Mouse (Mus musculus): ENCODE data around the gene Ndufa9.

Gene Ndufa9

GRCm38 (mm10) chr6:126848712-126849704, at the start of gene Ndufa9:
TSS of gene Ndufa9 (minus strand) at chr6:126849136.
- DNase-seq: peak; percentile 98

- no peak for DNase-seq
These were observed 28.2 kb upstream of the Ndufa9 start for GRCm38 (mm10) chr6:126877118-126877517.

- DNase-seq: no peak
These were observed 3.9 kb upstream of the Ndufa9 start, which contains the start of gene Akap3 for GRCm38 (mm10) chr6:126852881-126853280. TSS of gene Akap3 (plus strand) at chr6:126853098.

GRCm38 (mm10) chr6:126836628-126837027, 12.3 kb downstream of the Ndufa9 start:
- no peak for DNase-seq

- no peak for DNase-seq
These were observed 25.8 kb downstream of the Ndufa9 start for GRCm38 (mm10) chr6:126823087-126823486.

- DNase-seq: no peak
These were observed 32.6 kb downstream of the Ndufa9 start for GRCm38 (mm10) chr6:126816338-126816737.

- DNase-seq: no peak
These were observed 33.7 kb downstream of the Ndufa9 start for GRCm38 (mm10) chr6:126815206-126815750.

GRCm38 (mm10) chr6:126811481-126811880, 37.5 kb downstream of the Ndufa9 start:
- DNase-seq: no peak

GRCm38 (mm10) chr6:126808561-126808960, 40.4 kb downstream of the Ndufa9 start:
- no peak for DNase-seq

- no peak for DNase-seq
These were observed 40.8 kb downstream of the Ndufa9 start for GRCm38 (mm10) chr6:126808134-126808533.

- peak; percentile 12 to 21 for DNase-seq
These were observed 42.2 kb downstream of the Ndufa9 start for GRCm38 (mm10) chr6:126806783-126807182.

GRCm38 (mm10) chr6:126802946-126803345, 46.0 kb downstream of the Ndufa9 start:
- no peak for DNase-seq

GRCm38 (mm10) chr6:126794751-126795150, 54.2 kb downstream of the Ndufa9 start:
- DNase-seq: peak; percentile 54 to 58

GRCm38 (mm10) chr6:126793689-126794088, 55.2 kb downstream of the Ndufa9 start:
- DNase-seq: peak; percentile 12 to 46

- DNase-seq: peak; percentile 69 to 78
These were observed 57.0 kb downstream of the Ndufa9 start for GRCm38 (mm10) chr6:126791964-126792363.

- DNase-seq: no peak
These were observed 57.4 kb downstream of the Ndufa9 start for GRCm38 (mm10) chr6:126791488-126791887.

GRCm38 (mm10) chr6:126788863-126789262, 60.1 kb downstream of the Ndufa9 start:
- no peak for DNase-seq

GRCm38 (mm10) chr6:126784206-126784605, 64.7 kb downstream of the Ndufa9 start:
- DNase-seq: no peak

- DNase-seq: no peak
These were observed 65.3 kb downstream of the Ndufa9 start for GRCm38 (mm10) chr6:126783651-126784066.

GRCm38 (mm10) chr6:126783056-126783455, 65.9 kb downstream of the Ndufa9 start:
- DNase-seq: peak; percentile 66 to 70

- no peak for DNase-seq
These were observed 71.0 kb downstream of the Ndufa9 start for GRCm38 (mm10) chr6:126777889-126778288.

- peak in 1 of 2 experiments; percentile 7 for DNase-seq
These were observed 75.1 kb downstream of the Ndufa9 start for GRCm38 (mm10) chr6:126773873-126774272.

- DNase-seq: peak; percentile 83 to 88
These were observed 76.6 kb downstream of the Ndufa9 start for GRCm38 (mm10) chr6:126772326-126772725.
